Comparison of ENCODE assay signal across 14 mouse cellular contexts in genomic region chr3:66584101-66584500, GRCm38 (mm10).
"Had no signal": no experiment of that assay in that cellular context is flagged by ENCODE, and none has a peak within 500 bp of the region (broad histone marks: within the 10 kb centered on the region; RNA-seq: fewer than 3 reads in every experiment).

No protein-coding gene starts in this region.

- H3K4me1 ChIP-seq: liver, embryonic 15.5 days; stomach, embryonic 15.5 days had no signal

- H3K9ac ChIP-seq: limb, embryonic 12.5 days; liver, embryonic 15.5 days; stomach, embryonic 15.5 days had no signal

- H3K9me3 ChIP-seq: limb, embryonic 12.5 days; liver, embryonic 15.5 days; stomach, embryonic 15.5 days had no signal

- H3K4me3 ChIP-seq: left cerebral cortex, adult 2 months; limb, embryonic 12.5 days; liver, embryonic 15.5 days; stomach, embryonic 15.5 days had no signal

- H3K27ac ChIP-seq: left cerebral cortex, adult 2 months; limb, embryonic 12.5 days; liver, embryonic 15.5 days; stomach, embryonic 15.5 days had no signal

- H3K4me2 ChIP-seq: limb, embryonic 12.5 days; liver, embryonic 11.5 days; liver, embryonic 15.5 days; stomach, embryonic 15.5 days had no signal

- H3K27me3 ChIP-seq: liver, embryonic 15.5 days; stomach, embryonic 15.5 days had no signal

- H3K36me3 ChIP-seq: limb, embryonic 12.5 days; liver, embryonic 15.5 days; stomach, embryonic 15.5 days had no signal

- ATAC-seq: inflammation-experienced regulatory T-cells, adult 6 months; intestine, postnatal 0 days; lung, postnatal 0 days had no signal

- DNase-seq: kidney, adult 8-10 months; kidney, postnatal 25 days; lung, adult 2 months; lung, postnatal 36 days; thymus, adult 2 months; thymus, postnatal 25 days had no signal
